Mouse (Mus musculus): ENCODE measurements around the gene Zfp81.
A peak's percentile ranks its signal among the peaks of the same experiment; 100 is the strongest.
"Not testable (repeated sequence)": the region's sequence is repeated elsewhere in the genome, so short reads cannot be mapped to it uniquely, and the experiment has no call there.

Gene Zfp81

DNA sequence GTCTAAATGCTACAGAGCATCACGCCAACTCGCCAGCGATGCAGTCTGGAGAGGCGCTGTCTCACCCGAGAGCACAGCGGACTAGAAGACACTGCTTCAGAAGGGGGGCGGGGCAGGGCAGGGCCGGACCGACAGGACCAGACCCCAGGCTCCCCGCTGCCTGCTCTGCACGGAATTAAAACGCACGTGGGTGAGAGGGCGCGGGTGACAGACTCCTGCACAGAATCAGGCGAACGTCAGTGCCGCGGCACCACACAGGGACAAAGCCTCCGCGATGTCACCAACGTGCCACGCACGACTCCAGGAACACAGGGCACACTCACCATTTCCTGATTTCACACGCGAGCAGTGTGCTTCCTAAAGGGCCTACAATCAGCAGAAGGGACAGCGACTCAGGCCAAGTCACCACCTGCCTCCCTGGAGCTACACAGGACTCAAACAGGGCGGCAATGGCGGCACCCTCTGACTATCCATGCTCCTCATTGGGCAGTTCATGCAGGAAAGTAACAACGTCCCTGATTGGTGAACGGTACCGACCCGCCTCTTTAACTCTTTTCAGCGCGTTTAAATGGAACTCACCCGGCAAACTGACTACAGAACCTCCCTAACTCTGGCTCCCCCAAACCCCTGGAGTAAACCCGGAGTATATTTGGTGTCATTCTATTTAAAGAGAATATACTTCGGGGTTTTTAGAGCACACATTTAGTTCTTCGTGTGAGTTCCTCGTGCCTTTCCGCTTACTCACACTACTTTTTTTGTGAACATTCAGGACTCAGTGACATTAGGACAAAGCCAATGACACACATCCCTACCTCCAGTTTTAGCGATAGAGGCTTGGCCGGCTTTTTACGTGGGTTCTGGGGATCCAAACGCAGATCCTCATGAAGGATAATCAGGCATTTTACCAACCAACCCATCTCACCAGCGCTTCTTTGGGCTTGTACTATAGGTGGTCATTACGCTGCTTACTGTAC is at the start of gene Zfp81:
Zfp81 (minus strand) TSS at position 468 of the 974 bp plus-strand sequence.
- peak; percentile 94 for DNase-seq

DNA sequence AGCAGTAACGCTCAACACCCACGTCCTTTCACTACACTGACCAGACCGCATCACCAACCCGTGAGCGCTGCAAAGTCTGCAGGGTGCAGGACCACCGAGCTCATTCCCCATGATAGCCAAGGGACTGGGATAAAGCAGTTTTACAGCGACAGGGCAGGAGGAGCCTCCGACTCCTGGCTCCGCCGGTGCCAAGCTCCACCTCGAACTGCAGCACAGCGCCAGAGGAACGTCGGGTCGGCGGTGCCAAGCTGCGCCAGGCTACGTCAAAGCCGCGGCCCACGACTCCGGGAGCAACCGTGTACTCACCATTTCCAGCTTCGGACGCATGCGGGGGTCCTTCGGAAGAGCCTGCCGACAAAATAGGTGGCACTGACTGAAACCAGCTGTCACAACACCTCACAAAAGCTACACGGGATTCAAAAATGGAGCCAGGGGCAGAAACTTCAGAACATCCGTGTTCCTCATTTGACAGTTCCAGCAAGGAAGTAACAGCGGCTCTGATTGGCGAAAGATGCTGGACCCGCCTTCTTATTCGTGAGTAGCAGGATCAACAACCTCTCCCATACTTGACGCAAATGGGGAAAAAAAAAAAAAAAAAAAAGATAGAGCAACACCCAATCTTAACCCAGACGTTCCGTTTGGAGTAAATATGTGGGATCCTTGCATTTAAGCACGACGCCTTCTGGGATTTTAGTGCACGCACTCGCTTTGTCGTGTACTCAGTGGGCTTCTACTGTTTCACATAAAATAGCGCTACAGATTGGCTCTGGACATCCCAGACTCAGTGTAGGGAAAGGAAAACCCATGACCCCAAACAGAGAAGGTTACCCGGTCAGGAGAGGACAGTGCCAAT is 35.7 kb upstream of the Zfp81 start, which contains the start of gene Zfp101:
Zfp101 (minus strand) TSS at position 460 of the 853 bp plus-strand sequence.
- DNase-seq, result peak; percentile 97

DNA sequence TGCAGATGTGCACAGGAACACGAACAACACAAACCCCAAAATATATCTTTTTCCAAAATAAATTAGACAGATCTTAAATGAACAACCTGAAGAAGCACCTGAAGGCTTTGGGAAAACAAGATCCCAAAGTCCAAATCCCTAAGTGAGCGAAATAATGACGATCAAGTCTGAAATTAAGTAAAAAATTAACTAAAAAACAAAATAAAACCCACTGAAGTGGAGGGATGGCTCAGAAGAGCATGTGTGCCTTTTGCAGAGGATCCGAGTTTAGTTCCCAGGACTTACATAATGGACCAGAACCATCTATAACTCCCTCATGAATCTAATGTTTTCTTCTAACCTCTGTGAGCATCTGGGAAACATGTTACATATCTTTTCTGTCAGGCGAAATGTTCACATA is 33.6 kb upstream of the Zfp81 start:
- DNase-seq, result peak; percentile 65

DNA sequence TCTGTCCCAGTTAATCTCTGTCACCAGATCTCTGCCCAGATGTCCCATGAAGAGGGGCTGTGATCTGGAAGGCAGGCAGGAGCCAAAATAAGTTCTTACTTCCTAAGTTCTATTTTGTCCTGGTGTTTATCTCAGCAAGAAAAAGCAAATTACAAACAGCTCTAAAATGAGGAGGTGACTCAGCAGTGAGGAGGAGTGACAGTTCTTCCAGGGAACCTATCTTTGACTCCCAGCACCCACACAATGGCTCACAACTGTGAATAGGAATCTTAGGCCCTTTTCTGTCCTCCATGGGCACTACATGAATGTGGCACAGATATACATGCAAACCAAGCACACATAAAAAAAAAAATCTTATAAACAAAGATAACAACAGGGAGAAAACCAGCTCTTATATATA is 27.0 kb upstream of the Zfp81 start:
- DNase-seq, result no peak

DNA sequence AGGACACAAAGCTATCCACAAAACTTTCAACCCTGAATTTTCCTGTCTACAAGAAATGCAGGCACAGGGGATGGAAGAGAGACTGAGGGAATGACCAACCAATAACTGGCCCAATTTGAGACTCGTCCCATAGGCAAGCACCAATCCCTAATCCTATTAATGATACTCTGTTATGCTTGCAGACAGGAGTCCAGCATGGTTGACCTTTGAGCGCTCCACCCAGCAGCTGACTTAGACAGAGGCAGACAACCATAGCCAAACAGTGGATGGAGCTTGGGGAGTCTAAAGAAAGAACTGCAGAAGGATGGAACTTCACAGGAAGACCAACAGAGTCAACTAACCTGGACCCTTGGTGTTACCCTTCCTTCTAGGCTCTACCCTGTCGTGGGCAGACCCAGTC is 14.1 kb upstream of the Zfp81 start:
- DNase-seq, result peak; percentile 69

DNA sequence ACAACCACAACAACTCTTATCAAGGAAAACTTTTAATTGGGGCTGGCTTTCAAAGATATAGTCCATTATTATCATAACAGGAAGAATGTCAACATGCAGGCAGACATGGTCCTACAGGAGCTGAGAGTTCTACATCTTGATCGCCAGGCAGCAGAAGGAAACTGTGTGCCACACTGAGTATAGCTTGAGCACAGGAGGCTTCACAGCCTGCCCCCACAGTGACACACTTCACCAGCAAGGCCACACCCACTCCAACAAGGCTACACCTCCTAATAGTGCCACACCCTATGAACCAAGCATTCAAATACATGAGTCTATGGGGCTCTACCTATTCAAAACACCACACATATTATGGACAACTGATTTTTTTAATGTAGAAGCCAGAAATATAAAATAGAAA is 5.7 kb downstream of the Zfp81 start:
- DNase-seq, result no peak

DNA sequence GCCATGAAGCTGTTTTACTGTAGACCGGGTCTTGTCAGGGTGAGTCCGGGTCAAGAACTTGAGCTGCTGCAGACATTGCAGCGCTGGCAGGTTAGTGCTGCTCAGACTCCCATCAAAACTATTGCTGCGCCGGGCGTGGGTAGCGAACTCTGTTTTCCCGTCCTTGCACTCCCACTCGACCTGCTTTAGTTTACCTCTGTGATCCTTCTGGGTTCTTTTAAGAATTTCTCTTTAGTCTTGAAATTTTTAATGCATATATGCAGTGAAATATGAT is 68.9 kb downstream of the Zfp81 start:
- not testable (repeated sequence) for DNase-seq

DNA sequence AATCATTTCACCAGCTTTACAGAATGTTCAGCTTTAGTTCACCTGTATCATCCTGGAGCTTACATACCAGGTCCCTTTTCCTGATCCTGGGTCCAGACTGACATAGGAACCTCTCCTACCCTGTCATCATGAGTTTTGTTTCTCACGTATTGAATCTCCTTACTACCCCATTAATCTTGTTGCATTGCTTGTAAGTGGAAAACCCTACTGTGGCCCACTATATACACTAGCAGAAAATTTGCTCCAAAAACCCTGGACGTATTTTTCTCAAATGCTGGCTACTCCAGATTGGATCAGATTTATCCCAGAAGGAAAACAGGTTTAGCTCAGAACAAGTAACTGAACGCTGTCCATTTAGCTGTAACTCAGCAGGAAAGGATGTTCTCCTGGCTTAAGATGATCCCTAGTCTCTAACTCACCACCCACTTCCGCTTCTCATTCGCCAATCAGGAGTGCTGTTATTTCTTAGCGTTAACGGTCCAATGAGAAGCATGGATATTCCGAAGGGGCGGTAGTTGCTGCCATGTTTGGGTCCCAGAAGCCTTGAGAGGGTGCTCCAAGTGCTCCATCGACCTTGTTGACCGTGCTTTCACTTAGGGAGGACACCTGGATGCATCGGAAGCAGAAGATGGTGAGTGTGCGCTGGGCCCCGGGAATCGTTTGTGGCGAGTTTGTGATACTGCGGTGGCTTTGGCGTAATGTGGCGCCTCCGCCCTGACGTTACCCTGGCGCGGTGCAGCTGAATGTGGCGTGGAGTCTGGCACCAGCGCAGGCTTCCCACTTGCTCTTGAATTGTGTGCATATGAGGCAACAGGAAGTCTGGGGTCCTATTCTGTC is 69.4 kb downstream of the Zfp81 start, which contains the start of gene Zfp955b:
Zfp955b (plus strand) TSS at position 506 of the 837 bp plus-strand sequence.
- DNase-seq, result not testable (repeated sequence)
